Mouse (Mus musculus) kidney, embryonic 16.5 days (tissue): ENCODE data around the gene Cabcoco1. TPM values are rescaled to one million over a fixed set of nuclear protein-coding genes. Genes with fewer than 3 reads are reported as not detected.

Experiments used
- ATAC-seq: fragments of 200-750 bp; cut with Nextera tagmentation; 2 replicates; pipeline ENCODE4 v1.8.0; 2017; ENCODE audit warnings: moderate TSS enrichment; ENCODE audit not compliant: low FRiP score, low TSS enrichment
- H3K27ac ChIP-seq: fragments of 300-500 bp; sonication (generic); 2 replicates; pipeline ENCODE4 v1.5.1; 2014; ENCODE audit warnings: low read length
- H3K27me3 ChIP-seq: fragments of 300-500 bp; sonication (generic); 2 replicates; pipeline ENCODE4 v1.6.1; 2014; ENCODE audit warnings: low read length, control low read depth, mixed read lengths; ENCODE audit not compliant: insufficient read depth
- H3K36me3 ChIP-seq: fragments of 300-500 bp; sonication (generic); 2 replicates; pipeline ENCODE4 v1.6.1; 2014; ENCODE audit warnings: low read length, control low read depth, mixed read lengths; ENCODE audit not compliant: insufficient read depth
- H3K4me1 ChIP-seq: fragments of 300-500 bp; sonication (generic); 2 replicates; pipeline ENCODE4 v1.6.1; 2014; ENCODE audit warnings: low read length, control low read depth, mixed read lengths; ENCODE audit not compliant: insufficient read depth
- H3K4me2 ChIP-seq: fragments of 300-500 bp; sonication (generic); replicated peaks from 2 replicates; pipeline ENCODE4 v1.6.1; 2014; ENCODE audit warnings: low read depth, low read length
- H3K4me3 ChIP-seq: fragments of 300-500 bp; sonication (generic); 2 replicates; pipeline ENCODE4 v1.5.1; 2014; ENCODE audit warnings: mild to moderate bottlenecking, low read length
- H3K9ac ChIP-seq: fragments of 300-500 bp; sonication (generic); replicated peaks from 2 replicates; pipeline ENCODE4 v1.6.1; 2014; ENCODE audit warnings: low read length
- H3K9me3 ChIP-seq: fragments of 300-500 bp; sonication (generic); 2 replicates; pipeline ENCODE4 v1.6.1; 2016; ENCODE audit warnings: low read length, control low read depth
- WGBS: fragments of 180-500 bp; shearing (Covaris S2); extraction: QIAGEN DNeasy Blood & Tissue Kit; methylation state at CpG from one replicate; pipeline ENCODE4 v1.1.7; 2014; 5-methylcytosine and 5-hydroxymethylcytosine counted together
- polyA plus RNA-seq: library from polyadenylated mRNA; unstranded; fragments of >200 nt; fragmentation: Nextera tagmentation; extraction: Ambion mirVana; gene quantifications from 2 replicates; pipeline ENCODE4 v1.2.1, GENCODE M21; 2015

The Cabcoco1 gene
- polyA plus RNA-seq, 1 experiment from 2014 or later: 8.6 TPM

- Histone ChIP-seq H3K4me3 (no peak overlapping the region), H3K9ac (no peak overlapping the region), H3K36me3 (no peaks in the 10 kb centered on the region), H3K9me3 (no peaks in the 10 kb centered on the region; the same call in 1 of the 2 replicates), H3K4me1 (peaks cover 6% of the 10 kb centered on the region; the same call in 1 of the 2 replicates), H3K27ac (no peak overlapping the region), H3K27me3 (no peaks in the 10 kb centered on the region), H3K4me2 (no peak overlapping the region)
- WGBS: 83% methylated on average over 2 of the region's 2 CpGs
- no peak for ATAC-seq
Measured at GRCm38 (mm10) chr10:68552556-68552955, 10.9 kb upstream of the Cabcoco1 start.

GRCm38 (mm10) chr10:68551316-68551715 is 9.6 kb upstream of the Cabcoco1 start:
- no peaks in the 10 kb centered on the region; the same call in 1 of the 2 replicates for H3K9me3 ChIP-seq
- H3K4me2 ChIP-seq: no peak overlapping the region
- H3K27me3 ChIP-seq: no peaks in the 10 kb centered on the region
- no peaks in the 10 kb centered on the region for H3K36me3 ChIP-seq
- no peak overlapping the region for H3K4me3 ChIP-seq
- peak overlapping the region; percentile 56; the same call in 1 of the 2 replicates for H3K27ac ChIP-seq
- 75% methylated on average over 7 of the region's 7 CpGs for WGBS
- peaks cover 6% of the 10 kb centered on the region; the same call in 1 of the 2 replicates for H3K4me1 ChIP-seq
- ATAC-seq: no peak
- no peak overlapping the region for H3K9ac ChIP-seq

GRCm38 (mm10) chr10:68550668-68551267 is 9.1 kb upstream of the Cabcoco1 start:
- Histone ChIP-seq H3K27ac (peak overlapping the region; percentile 79), H3K9ac (no peak overlapping the region), H3K36me3 (no peaks in the 10 kb centered on the region), H3K4me1 (peaks cover 6% of the 10 kb centered on the region; the same call in 1 of the 2 replicates), H3K27me3 (no peaks in the 10 kb centered on the region), H3K4me2 (no peak overlapping the region), H3K4me3 (no peak overlapping the region), H3K9me3 (no peaks in the 10 kb centered on the region; the same call in 1 of the 2 replicates)
- 63% methylated on average over 9 of the region's 9 CpGs for WGBS
- peak; percentile 92 for ATAC-seq

- Histone ChIP-seq H3K27ac (0 out of 2 replicates have a peak overlapping the region, but pooled peaks have one; percentile 57), H3K4me3 (no peak overlapping the region), H3K9me3 (no peaks in the 10 kb centered on the region), H3K9ac (no peak overlapping the region), H3K4me2 (no peak overlapping the region), H3K36me3 (no peaks in the 10 kb centered on the region), H3K27me3 (no peaks in the 10 kb centered on the region), H3K4me1 (peaks cover 16% of the 10 kb centered on the region)
- no peak for ATAC-seq
- 47% methylated on average over 3 of the region's 3 CpGs for WGBS
Measured at GRCm38 (mm10) chr10:68543107-68543506, 1.4 kb upstream of the Cabcoco1 start.

GRCm38 (mm10) chr10:68541943-68542420 is 286 bp upstream of the Cabcoco1 start:
- peaks cover 16% of the 10 kb centered on the region for H3K4me1 ChIP-seq
- H3K9me3 ChIP-seq: no peaks in the 10 kb centered on the region
- H3K4me2 ChIP-seq: peak overlapping the region; percentile 64
- H3K27ac ChIP-seq: peak overlapping the region; percentile 83
- WGBS: 32% methylated on average over 7 of the region's 7 CpGs
- ATAC-seq: no peak
- H3K27me3 ChIP-seq: no peaks in the 10 kb centered on the region
- H3K36me3 ChIP-seq: no peaks in the 10 kb centered on the region
- H3K4me3 ChIP-seq: peak overlapping the region; percentile 46
- peak overlapping the region; percentile 63 for H3K9ac ChIP-seq

- H3K27ac ChIP-seq: peak overlapping the region; percentile 83
- H3K27me3 ChIP-seq: no peaks in the 10 kb centered on the region
- no peaks in the 10 kb centered on the region for H3K9me3 ChIP-seq
- H3K9ac ChIP-seq: no peak overlapping the region
- no peaks in the 10 kb centered on the region for H3K36me3 ChIP-seq
- WGBS: 61% methylated on average over 3 of the region's 3 CpGs
- H3K4me1 ChIP-seq: peaks cover 16% of the 10 kb centered on the region
- 0 out of 2 replicates have a peak overlapping the region, but pooled peaks have one; percentile 64 for H3K4me2 ChIP-seq
- H3K4me3 ChIP-seq: no peak overlapping the region
- no peak for ATAC-seq
Measured at GRCm38 (mm10) chr10:68540612-68541011, 1.1 kb downstream of the Cabcoco1 start.

GRCm38 (mm10) chr10:68537261-68537950 is 4.3 kb downstream of the Cabcoco1 start:
- 75% methylated on average over 4 of the region's 4 CpGs for WGBS
- Histone ChIP-seq H3K27me3 (no peaks in the 10 kb centered on the region), H3K4me1 (peaks cover 15% of the 10 kb centered on the region), H3K4me3 (no peak overlapping the region), H3K36me3 (no peaks in the 10 kb centered on the region), H3K4me2 (no peak overlapping the region), H3K9ac (no peak overlapping the region), H3K27ac (no peak overlapping the region), H3K9me3 (no peaks in the 10 kb centered on the region)
- ATAC-seq: no peak

- Histone ChIP-seq H3K4me3 (no peak overlapping the region), H3K9me3 (no peaks in the 10 kb centered on the region), H3K27me3 (no peaks in the 10 kb centered on the region), H3K9ac (no peak overlapping the region), H3K36me3 (no peaks in the 10 kb centered on the region), H3K4me1 (peaks cover 11% of the 10 kb centered on the region; the same call in 1 of the 2 replicates), H3K4me2 (no peak overlapping the region), H3K27ac (peak overlapping the region; percentile 48; the same call in 1 of the 2 replicates)
- 56% methylated on average over 10 of the region's 10 CpGs for WGBS
- peak; percentile 70 for ATAC-seq
Measured at GRCm38 (mm10) chr10:68529364-68530049, 12.2 kb downstream of the Cabcoco1 start.

GRCm38 (mm10) chr10:68528958-68529357 is 12.7 kb downstream of the Cabcoco1 start:
- 13% methylated on average over 8 of the region's 8 CpGs for WGBS
- Histone ChIP-seq H3K4me2 (no peak overlapping the region), H3K27me3 (no peaks in the 10 kb centered on the region), H3K4me3 (no peak overlapping the region), H3K9me3 (no peaks in the 10 kb centered on the region), H3K4me1 (peaks cover 11% of the 10 kb centered on the region; the same call in 1 of the 2 replicates), H3K9ac (no peak overlapping the region), H3K36me3 (no peaks in the 10 kb centered on the region), H3K27ac (peak overlapping the region; percentile 12; the same call in 1 of the 2 replicates)
- ATAC-seq: no peak
